Mouse (Mus musculus): Measurements from ENCODE around the gene Tmem33. TPM values are rescaled to one million over a fixed set of nuclear protein-coding genes. Genes with fewer than 3 reads are reported as not detected.

The Tmem33 gene
- total RNA-seq, 4 experiments from 2014 or later: 75.7 to 84.2 (median 81.7) TPM

DNA sequence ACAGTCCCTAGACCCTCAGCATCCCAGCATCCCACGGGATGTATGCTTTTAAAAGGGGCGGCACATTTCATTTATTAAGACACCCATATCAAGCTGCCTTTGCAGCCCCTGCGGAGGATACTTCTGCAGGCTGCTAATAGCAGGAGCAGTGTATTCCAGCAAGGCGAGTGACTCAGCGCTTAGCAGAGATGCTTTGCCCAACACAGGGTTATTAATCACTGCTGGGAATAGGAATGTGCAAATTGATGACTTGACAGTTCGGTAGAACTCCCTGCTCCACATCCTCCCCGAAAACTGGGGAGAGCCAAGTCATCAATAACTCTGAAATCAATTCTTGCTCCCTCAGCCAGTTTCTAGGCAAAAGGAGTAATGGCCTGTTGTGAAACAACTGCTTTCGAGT, 4.7 kb upstream of the Tmem33 start:
- peak in 1 of 2 experiments; percentile 6 for DNase-seq (ENCODE audit: low spot score in 2 of 2)

DNA sequence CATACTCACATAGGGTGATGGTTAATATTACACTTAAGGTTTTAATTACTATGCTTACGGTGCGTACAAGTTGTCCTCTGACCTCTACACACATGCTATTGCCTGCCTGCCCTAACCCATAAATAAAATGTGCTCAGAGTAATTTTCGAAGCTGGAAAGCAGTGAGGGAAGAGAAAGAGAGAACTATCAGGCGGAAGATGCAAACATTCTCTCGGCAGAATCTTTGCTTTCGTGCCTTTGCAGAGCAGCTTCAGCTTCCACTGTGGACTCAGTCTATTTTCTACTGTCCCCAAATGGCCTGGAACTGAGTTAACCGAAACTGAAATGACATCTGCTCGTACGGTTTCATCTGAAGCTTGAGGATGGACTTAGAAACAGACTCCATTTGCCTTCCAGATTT, 1.9 kb upstream of the Tmem33 start:
- no peak for DNase-seq (ENCODE audit: low spot score in 2 of 2)

- DNase-seq (ENCODE audit: low spot score in 2 of 2): no peak
Measured at GRCm38 (mm10) chr5:67260159-67260530, 220 bp upstream of the Tmem33 start.

- DNase-seq (ENCODE audit: low spot score in 2 of 2): no peak
Measured at GRCm38 (mm10) chr5:67262964-67263363, 2.6 kb downstream of the Tmem33 start.

DNA sequence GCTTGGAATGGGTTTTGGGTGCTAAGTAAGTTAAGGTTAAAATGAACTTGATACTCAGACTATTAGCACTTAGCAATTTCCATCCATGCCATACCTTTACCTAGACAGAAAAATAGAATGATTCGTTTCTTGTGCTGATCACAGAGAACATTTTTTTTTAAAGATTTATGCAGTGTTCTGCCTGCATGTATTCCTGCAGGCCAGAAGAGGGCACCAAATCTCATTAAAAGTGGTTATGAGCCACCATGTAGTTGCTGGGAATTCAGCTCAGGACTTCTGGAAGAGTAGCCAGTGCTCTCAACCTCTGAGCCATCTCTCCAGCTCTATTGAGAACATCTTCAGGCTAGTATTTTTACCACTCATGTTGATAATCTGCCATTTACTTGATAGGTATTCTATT, 5.7 kb downstream of the Tmem33 start:
- DNase-seq (ENCODE audit: low spot score in 2 of 2): no peak

DNA sequence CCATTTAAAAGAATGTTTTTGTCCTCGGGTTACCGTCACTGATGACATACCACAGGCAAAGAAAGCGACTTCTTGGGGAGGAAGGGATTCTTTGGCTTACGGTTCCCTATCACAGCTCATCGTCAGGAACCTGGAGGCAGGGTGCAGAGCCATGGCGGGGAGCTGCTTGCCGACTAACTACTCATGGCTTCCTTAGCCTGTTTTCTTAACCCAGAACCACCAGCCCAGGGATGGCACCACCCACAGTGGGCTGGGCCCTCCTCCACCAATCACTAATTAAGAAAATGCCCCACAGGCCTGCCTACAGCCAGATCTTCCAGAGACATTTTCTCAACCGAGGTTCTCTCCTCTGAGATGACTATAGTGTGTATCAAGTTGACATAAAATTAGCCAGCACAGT, 8.9 kb downstream of the Tmem33 start:
- no peak for DNase-seq (ENCODE audit: low spot score in 2 of 2)

DNA sequence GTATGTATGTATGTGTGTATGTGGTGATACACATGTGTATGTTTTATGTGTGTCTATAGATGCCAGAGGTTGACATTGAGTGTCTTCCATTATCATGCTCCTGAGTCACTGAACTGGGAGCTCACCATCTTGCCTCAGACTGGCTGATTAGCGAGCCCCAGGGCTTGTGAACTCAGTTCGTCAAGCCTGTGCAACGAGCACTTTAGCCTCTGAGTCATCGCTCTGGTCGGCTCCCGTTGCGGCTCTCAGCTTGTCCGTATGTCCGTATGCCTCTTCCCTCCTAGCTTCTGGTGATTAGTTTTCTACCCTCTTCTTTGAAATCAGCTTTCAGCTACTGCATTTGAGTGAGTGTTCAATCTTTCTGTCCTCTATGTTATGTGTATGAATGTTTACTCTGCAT, 19.0 kb downstream of the Tmem33 start:
- DNase-seq (ENCODE audit: low spot score in 2 of 2): no peak

DNA sequence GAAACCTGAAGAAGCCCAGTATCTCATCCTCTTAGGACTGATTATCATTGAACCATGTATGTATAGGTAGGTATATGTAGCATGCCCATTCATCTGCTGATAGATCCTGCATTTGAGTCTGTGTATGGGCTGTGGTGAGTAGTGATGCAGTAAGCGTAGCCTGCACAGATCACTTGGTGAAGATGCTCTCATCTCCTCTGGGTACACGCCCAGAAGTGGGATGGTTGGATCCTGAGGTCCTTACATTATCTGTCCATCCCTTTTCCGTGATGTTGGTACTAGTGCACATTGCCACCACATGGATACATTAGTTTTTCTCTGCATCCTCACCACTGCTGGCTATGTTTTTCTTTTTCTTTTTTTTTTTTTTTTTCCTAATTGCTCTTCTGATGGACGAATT, 19.5 kb downstream of the Tmem33 start:
- DNase-seq (ENCODE audit: low spot score in 2 of 2): no peak

DNA sequence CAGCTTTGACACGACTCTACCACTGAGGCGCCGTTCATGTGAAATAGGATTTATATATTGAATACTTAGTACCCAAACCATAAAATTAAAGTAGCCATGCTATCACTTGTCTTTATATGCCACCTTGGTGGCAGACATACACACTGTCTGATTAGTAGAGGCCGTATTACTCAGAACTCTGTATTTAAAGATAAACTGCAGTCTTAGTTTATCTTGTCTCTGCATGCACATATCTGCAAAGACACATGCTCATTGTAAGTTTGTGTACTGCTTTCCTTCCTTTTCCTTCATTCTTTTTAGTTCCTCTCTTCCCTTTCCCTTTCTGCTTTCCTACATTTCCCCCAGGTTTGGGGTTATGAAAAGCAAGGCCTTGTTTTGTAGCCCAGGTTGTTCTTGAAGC, 20.0 kb downstream of the Tmem33 start:
- no peak for DNase-seq (ENCODE audit: low spot score in 2 of 2)

DNA sequence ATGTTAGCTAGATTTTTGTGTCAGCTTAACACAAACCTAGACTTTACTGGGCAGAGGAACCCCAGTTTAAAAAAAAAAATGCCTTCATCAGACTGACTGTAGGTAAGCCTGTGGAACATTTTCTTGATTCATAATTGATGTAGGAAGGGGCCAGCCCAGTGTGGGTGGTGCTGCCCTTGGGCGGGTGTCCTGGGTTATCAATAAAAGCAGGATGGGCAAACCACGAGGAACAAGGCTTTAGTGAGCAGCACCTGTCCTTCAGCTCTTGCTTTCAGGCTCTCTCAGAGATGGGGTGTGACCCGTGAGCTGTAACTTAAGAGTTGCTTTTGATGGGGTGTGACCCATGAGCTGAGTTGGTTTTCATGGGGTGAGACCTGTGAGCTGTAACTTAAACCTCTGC, 34.7 kb downstream of the Tmem33 start:
- no peak for DNase-seq (ENCODE audit: low spot score in 2 of 2)

DNA sequence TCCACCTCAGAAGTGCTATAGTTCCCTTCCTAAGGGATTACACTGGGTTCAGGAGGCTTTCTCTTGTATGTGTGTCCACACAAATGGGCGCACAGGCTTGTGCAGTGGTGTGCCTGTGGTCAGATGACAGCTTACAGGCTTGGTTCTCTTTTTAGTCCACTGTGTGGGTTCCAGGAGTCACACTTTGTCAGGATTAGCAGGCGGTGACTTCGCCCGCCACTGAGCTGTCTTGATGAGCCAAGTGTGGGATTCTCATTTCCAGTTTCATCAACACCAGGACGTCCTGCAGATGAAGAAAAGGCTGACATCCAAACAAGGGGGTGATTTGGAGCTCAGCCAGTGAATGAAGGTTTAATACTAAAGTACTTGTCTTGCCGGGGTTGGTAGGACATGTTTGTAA, 35.3 kb downstream of the Tmem33 start:
- peak in 1 of 2 experiments; percentile 32 for DNase-seq (ENCODE audit: low spot score in 2 of 2)

- no peak for DNase-seq (ENCODE audit: low spot score in 2 of 2)
Measured at GRCm38 (mm10) chr5:67296171-67296570, 35.8 kb downstream of the Tmem33 start.

DNA sequence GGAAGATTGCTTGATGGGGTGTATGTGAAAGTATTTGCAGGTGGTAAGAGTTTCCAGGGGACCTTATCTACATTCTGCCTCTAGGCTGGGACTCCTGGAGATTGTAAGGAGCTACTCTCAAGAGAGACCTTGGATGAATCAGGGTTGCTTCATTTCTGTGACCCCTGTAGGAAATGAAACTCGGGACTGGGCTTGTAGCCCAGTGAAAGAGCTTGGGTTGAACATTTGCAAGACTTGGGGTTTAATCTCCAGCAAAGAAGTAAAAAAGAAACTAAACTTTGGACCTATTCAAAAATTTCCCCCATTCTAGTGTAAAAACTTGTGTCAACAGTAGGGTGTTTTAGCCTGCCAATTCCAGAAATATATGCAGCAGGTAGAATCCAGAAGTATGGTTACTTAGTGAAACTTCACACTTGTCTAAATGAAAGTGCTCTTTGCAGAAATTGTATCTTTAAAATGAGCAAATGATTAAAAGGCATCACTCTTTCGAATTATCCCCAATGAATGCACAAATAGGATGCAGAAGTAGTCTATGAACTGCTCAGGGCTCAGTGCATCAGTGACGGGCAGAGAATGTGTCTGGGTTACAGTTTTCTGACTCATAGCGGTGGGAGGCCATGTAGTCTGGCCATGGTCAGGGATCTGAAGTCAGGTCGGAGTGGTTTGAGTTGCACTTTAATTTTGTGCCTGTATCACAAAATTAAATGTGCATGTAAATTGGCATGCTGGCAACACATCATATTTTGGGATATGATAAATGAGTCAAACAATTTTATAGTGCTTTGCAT, 36.9 kb downstream of the Tmem33 start:
- DNase-seq (ENCODE audit: low spot score in 2 of 2): no peak

DNA sequence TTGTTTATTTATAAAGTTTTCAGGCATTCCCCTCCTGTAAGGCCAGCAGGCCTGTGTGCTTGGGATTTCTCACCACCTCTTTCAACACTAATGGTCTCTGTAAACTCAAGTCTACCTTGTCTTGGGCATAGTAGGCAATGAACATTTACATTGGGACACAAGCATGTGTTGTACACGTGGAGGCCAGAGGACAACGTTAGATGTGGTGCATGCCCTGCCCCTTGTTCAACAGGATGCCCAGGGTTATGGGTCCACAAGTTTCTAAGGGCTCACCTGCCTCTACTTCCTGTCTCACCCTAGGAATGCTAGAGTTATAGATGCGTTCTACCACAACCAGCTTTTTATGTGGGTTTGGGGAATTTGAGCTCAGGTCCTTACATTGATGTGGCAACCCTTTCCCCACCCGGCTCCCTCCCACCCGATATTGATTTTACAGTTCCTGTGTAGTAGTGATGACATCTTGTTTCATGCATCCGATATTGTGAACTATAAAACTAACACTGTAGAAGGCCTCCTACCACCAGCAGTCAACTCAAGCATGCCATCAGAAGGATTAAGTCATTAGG, 39.6 kb downstream of the Tmem33 start:
- DNase-seq (ENCODE audit: low spot score in 2 of 2): no peak

DNA sequence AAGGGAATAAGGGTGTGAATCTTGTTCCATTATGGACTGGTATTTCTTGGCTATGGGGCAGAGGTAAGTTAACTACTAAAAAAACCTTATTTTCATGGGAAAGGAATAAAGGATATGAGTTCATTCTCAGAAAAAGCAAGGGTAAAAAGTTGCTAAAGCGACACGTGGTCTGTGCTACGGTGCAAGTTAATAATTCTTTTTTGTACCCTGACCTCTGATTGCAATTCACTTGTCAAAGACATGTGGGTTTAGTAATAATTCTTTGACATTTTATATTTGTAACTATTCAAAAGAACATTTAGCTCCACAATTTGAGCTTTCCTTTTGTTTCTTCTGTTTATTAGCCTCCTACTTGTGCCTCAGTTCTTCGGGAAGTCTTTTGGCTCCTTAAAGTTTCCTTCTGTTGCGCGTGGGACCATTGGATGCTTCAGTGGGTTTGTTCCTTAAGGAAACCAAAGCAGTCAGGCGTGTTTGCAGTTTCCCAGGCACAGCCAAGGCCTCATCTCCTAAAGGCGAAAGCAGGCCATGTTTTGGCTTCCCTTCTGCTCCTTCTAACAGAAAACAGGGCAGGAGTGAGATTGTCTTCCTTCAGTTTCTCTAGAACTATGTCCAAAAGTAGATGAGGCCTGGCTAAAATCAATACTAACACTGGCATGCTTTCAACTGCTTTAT, 40.7 kb downstream of the Tmem33 start:
- no peak for DNase-seq (ENCODE audit: low spot score in 2 of 2)

DNA sequence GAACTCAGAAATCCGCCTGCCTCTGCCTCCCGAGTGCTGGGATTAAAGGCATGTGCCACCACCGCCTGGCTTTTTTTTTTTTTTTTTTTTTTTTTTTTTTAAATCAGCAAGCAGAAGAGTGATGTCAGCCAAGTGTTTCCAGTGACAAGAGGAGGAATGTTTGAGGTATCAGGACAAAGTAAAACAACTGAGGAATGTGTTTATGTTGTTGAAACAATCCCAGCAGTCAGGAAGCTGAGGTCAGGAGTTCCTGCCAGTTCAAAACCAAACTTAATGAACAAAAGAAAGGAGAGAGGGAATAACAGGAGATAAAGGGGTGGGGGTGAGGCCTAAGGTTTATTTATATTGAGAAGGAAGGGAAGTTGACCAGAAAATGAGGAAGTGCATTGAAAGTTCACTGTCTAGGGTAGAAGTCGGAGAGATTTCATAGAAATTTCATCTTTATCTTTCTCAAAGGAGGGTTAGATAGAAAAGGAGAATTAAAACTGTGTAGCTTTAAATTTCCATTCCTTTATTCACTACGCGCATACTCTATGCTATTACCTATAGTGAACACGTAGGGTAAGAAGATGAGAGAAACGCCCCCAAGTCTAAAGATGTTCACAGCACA, 41.5 kb downstream of the Tmem33 start:
- no peak for DNase-seq (ENCODE audit: low spot score in 2 of 2)

GRCm38 (mm10) chr5:67303816-67304215, 43.5 kb downstream of the Tmem33 start:
- no peak for DNase-seq (ENCODE audit: low spot score in 2 of 2)

- peak; percentile 87 for DNase-seq (ENCODE audit: low spot score in 2 of 2)
Measured at GRCm38 (mm10) chr5:67306698-67307521, 46.5 kb downstream of the Tmem33 start, which contains the start of gene Slc30a9. Gene Slc30a9 (plus strand): TSS chr5:67306955.

DNA sequence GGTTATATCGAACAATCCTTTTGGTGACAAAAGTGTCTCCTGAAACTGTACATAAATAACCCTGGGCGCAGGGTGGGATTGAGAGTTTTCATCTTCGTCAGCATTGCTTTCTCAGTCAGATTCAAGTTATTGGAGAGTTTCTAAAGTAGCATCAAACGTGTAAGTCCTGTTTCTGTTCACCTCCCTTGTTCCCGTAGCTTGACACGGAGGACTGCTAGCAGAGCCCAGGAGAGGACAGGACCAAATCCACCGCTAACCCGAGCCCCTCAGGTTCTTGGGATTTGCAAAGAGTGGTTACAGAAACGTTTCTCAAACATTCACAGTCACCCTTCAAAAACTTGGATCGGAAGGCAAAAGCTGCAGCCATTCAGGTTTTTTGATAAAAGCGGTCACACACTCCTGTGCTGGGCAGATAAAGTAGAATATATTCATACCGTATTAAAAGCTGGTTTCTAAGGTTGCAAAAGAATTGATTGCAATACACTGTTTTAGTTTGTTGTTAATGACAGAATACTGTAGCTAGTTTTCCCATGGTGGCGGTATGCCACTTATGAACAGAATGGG, 47.4 kb downstream of the Tmem33 start:
- DNase-seq (ENCODE audit: low spot score in 2 of 2): no peak

GRCm38 (mm10) chr5:67311811-67312521, 51.6 kb downstream of the Tmem33 start:
- DNase-seq (ENCODE audit: low spot score in 2 of 2): no peak

- DNase-seq (ENCODE audit: low spot score in 2 of 2): no peak
Measured at GRCm38 (mm10) chr5:67312522-67312851, 52.1 kb downstream of the Tmem33 start.

All from left cerebral cortex, adult 8-10 months (tissue).